Mouse (Mus musculus) testis, adult 2 months (tissue): Measurements from ENCODE around the gene Gls2.

Source experiments
- CTCF ChIP-seq: fragments of 200-500 bp; IDR thresholded peaks from 2 replicates; pipeline ENCODE4 v1.5.1; 2012; ENCODE audit warnings: low read depth, mild to moderate bottlenecking, inconsistent platforms, low read length, moderate library complexity; ENCODE audit not compliant: control insufficient read depth, insufficient read depth, insufficient replicate concordance
- POLR2A ChIP-seq: fragments of 200-500 bp; IDR thresholded peaks from 2 replicates; pipeline ENCODE4 v1.6.1; 2012; ENCODE audit warnings: low read depth, mild to moderate bottlenecking, inconsistent platforms, low read length, moderate library complexity; ENCODE audit not compliant: control insufficient read depth

DNA sequence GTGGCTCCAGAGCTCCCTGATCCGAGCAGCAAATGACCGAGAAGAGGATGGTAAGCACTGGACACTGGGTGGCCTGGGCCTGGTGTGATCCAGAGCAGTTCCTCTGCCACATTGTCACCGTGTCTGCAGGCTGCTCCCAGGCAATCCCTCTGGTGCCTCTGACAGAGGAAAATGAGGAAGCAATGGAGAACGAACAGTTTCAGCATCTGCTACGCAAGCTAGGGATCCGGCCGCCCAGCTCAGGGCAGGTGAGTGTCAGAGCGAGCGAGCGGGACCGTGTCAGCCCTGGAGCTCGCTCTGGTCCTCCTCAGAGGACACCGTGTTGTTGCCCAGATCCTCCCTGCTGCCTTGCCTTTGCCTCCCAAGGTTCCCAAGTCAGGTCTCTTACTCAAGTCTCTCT lies 56.3 kb downstream of the Gls2 start:
- TF ChIP-seq POLR2A = no peak
- TF ChIP-seq CTCF = no peak
